In the genomic region with DNA sequence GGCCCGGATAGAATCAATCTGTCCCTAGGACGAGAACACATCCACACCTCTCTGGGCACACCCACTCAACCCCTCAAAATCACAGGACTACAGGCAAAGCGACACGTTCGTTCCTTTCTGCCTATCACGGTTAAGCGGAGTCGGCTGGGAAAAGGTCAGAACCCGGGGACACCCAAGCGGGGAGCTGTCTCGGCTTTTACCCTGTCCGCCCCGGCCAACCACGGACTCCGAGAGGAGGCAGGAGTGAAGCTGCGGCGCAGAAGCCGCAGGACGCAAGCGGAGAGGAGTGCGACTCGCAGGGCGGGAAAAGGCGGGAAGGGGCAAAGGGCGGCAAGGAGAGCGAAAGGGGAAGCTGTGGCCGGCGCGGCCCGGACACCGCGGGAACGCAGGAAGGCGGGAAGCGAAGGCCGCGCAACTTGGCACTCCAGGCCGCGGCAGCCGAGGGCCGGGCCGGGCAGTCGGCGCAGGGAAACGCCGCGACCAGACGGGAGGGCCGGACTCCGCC, we compare ENCODE assay signal across 8 mouse cellular contexts. TPM values are rescaled to one million over a fixed set of nuclear protein-coding genes. Genes with fewer than 3 reads are reported as not detected.
DNase-seq lines count a peak whose midpoint lies in the region; ATAC-seq and TF ChIP-seq lines count a peak whose summit lies in the region.

No protein-coding gene starts in this region.

- TF ChIP-seq CTCF in left cerebral cortex, adult 2 months (IDR thresholded peaks at IDR 0.05): no peak

- H3K4me2 ChIP-seq in forebrain, embryonic 14.5 days (ENCODE audit: low read length): peak overlapping the region; percentile 95
- peak overlapping the region; percentile 95 for H3K4me2 ChIP-seq in midbrain, embryonic 13.5 days (replicated peaks)

- peak overlapping the region; percentile 88 for H3K9ac ChIP-seq in forebrain, embryonic 14.5 days (ENCODE audit: low read length)
- peak overlapping the region; percentile 91 for H3K9ac ChIP-seq in midbrain, embryonic 13.5 days (replicated peaks)

- WGBS in forebrain, embryonic 14.5 days: under 1% methylated on average over 50 of the region's 50 CpGs
- WGBS in midbrain, embryonic 13.5 days: 0% methylated on average over 49 of the region's 50 CpGs

- H3K36me3 ChIP-seq in forebrain, embryonic 14.5 days (ENCODE audit: control insufficient read depth, insufficient read depth, low read length): peaks cover 15% of the 10 kb centered on the region
- peaks cover 14% of the 10 kb centered on the region for H3K36me3 ChIP-seq in midbrain, embryonic 13.5 days

- peak; percentile 5 for ATAC-seq in activated CD4-positive, CD25-positive, alpha-beta regulatory T cell, adult 4 months
- no peak; the same call in 1 of the 2 replicates for ATAC-seq in forebrain, embryonic 14.5 days
- peak; percentile 77 for ATAC-seq in midbrain, embryonic 13.5 days

- H3K4me1 ChIP-seq in forebrain, embryonic 14.5 days (ENCODE audit: control insufficient read depth, insufficient read depth, low read length): peaks cover 16% of the 10 kb centered on the region
- peaks cover 32% of the 10 kb centered on the region for H3K4me1 ChIP-seq in midbrain, embryonic 13.5 days (replicated peaks)

- peak overlapping the region; percentile 83 for H3K4me3 ChIP-seq in left cerebral cortex, adult 2 months
- peak overlapping the region; percentile 94 for H3K4me3 ChIP-seq in forebrain, embryonic 14.5 days (ENCODE audit: low read depth, low read length)
- peak overlapping the region; percentile 98 for H3K4me3 ChIP-seq in midbrain, embryonic 13.5 days (replicated peaks)

- no peaks in the 10 kb centered on the region for H3K27me3 ChIP-seq in forebrain, embryonic 14.5 days (replicated peaks; ENCODE audit: control insufficient read depth, insufficient read depth, low read length)
- no peaks in the 10 kb centered on the region for H3K27me3 ChIP-seq in midbrain, embryonic 13.5 days

- H3K9me3 ChIP-seq in forebrain, embryonic 14.5 days (replicated peaks; ENCODE audit: control insufficient read depth, low read length): no peaks in the 10 kb centered on the region
- H3K9me3 ChIP-seq in midbrain, embryonic 13.5 days: no peaks in the 10 kb centered on the region

- intact Hi-C loops in left cerebral cortex, adult 2 months (cut with DNase I): loop anchor here (1.0 kb wide), 2 partner anchors 18 to 53 kb away; partner anchors contain the start of gene Fitm2
- intact Hi-C loops in left cerebral cortex, postnatal 36 days (cut with DNase I): loop anchor here (5.0 kb wide), 1 partner anchor 487 kb away; the partner anchor contains the start of gene Srsf6

- H3K27ac ChIP-seq in left cerebral cortex, adult 2 months: peak overlapping the region; percentile 66
- H3K27ac ChIP-seq in forebrain, embryonic 14.5 days (ENCODE audit: low read depth, low read length): peak overlapping the region; percentile 44; the same call in 1 of the 2 replicates
- peak overlapping the region; percentile 74 for H3K27ac ChIP-seq in midbrain, embryonic 13.5 days

- no peak for DNase-seq in left cerebral cortex, adult 2 months (ENCODE audit: extremely low spot score in 1 of 2, low spot score in 2 of 2)
- DNase-seq in left cerebral cortex, postnatal 36 days (ENCODE audit: low spot score in 2 of 2): no peak
- no peak for DNase-seq in forebrain, embryonic 14.5 days (ENCODE audit: low spot score)
- DNase-seq in kidney, postnatal 4 days: peak; percentile 68 to 82
- DNase-seq in cerebellum, postnatal 36 days: no peak
- DNase-seq in left cerebral cortex, adult 9 months (ENCODE audit: low spot score in 2 of 2): no peak

RNA-seq across cellular contexts. Expression of gene Oser1, which starts 5.6 kb away (rescaled TPM):
- 10 to 100 TPM; 20.7 to 23.8 TPM for total RNA-seq in left cerebral cortex, adult 2 months (2021)
- total RNA-seq in left cerebral cortex, postnatal 36 days (2021): 10 to 100 TPM; 24.3 to 25.0 TPM
- 100 to 1,000 TPM; 107 to 116 TPM for polyA plus RNA-seq in activated CD4-positive, CD25-positive, alpha-beta regulatory T cell, adult 4 months (2017; shearing (Covaris generic))
- polyA plus RNA-seq in forebrain, embryonic 14.5 days (2014; fragmentation: Nextera tagmentation; extraction: Ambion mirVana): 83.6 and 90.3 TPM in 2 replicates
- 77.3 and 79.4 TPM in 2 replicates for polyA plus RNA-seq in midbrain, embryonic 13.5 days (2015; fragmentation: Nextera tagmentation; extraction: Ambion mirVana)

RNA-seq across cellular contexts. Expression of gene Gdap1l1, which starts 19.4 kb away (rescaled TPM):
- 10 to 100 TPM; 67.7 to 70.7 TPM for total RNA-seq in left cerebral cortex, adult 2 months (2021)
- total RNA-seq in left cerebral cortex, postnatal 36 days (2021): 10 to 100 TPM; 72.6 to 73.9 TPM
- not detected for polyA plus RNA-seq in activated CD4-positive, CD25-positive, alpha-beta regulatory T cell, adult 4 months (2017; shearing (Covaris generic))
- 107 and 113 TPM in 2 replicates for polyA plus RNA-seq in forebrain, embryonic 14.5 days (2014; fragmentation: Nextera tagmentation; extraction: Ambion mirVana)
- 114 and 121 TPM in 2 replicates for polyA plus RNA-seq in midbrain, embryonic 13.5 days (2015; fragmentation: Nextera tagmentation; extraction: Ambion mirVana)

RNA-seq across cellular contexts. Expression of gene Jph2, which starts 21.1 kb away (rescaled TPM):
- under 1 TPM; 0.63 to 0.81 TPM for total RNA-seq in left cerebral cortex, adult 2 months (2021)
- total RNA-seq in left cerebral cortex, postnatal 36 days (2021): under 1 TPM; 0.49 to 0.59 TPM
- not detected for polyA plus RNA-seq in activated CD4-positive, CD25-positive, alpha-beta regulatory T cell, adult 4 months (2017; shearing (Covaris generic))
- 0.08 and 0.15 TPM in 2 replicates for polyA plus RNA-seq in forebrain, embryonic 14.5 days (2014; fragmentation: Nextera tagmentation; extraction: Ambion mirVana)
- polyA plus RNA-seq in midbrain, embryonic 13.5 days (2015; fragmentation: Nextera tagmentation; extraction: Ambion mirVana): 0.13 and 0.31 TPM in 2 replicates

RNA-seq across cellular contexts. Expression of gene Fitm2, which starts 53.5 kb away (rescaled TPM):
- total RNA-seq in left cerebral cortex, adult 2 months (2021): 10 to 100 TPM; 19.2 to 20.2 TPM
- total RNA-seq in left cerebral cortex, postnatal 36 days (2021): 10 to 100 TPM; 18.8 to 19.3 TPM
- polyA plus RNA-seq in activated CD4-positive, CD25-positive, alpha-beta regulatory T cell, adult 4 months (2017; shearing (Covaris generic)): 1 to 10 TPM; 2.0 to 2.4 TPM
- polyA plus RNA-seq in forebrain, embryonic 14.5 days (2014; fragmentation: Nextera tagmentation; extraction: Ambion mirVana): 8.6 and 10.4 TPM in 2 replicates
- polyA plus RNA-seq in midbrain, embryonic 13.5 days (2015; fragmentation: Nextera tagmentation; extraction: Ambion mirVana): 12.1 and 12.7 TPM in 2 replicates

Comparison
In these comparisons a context has a peak if more than half of its experiments do, and no peak if none do; other contexts are left out.
1. DNase-seq: peak in kidney, postnatal 4 days (2 of 2); none in left cerebral cortex, adult 2 months (0 of 2), left cerebral cortex, postnatal 36 days (0 of 2), forebrain, embryonic 14.5 days (single experiment), cerebellum, postnatal 36 days (0 of 2) and left cerebral cortex, adult 9 months (0 of 2).
2. RNA of gene Gdap1l1, which starts 19.4 kb away (polyA plus RNA-seq): 114 to 121 TPM in midbrain, embryonic 13.5 days and 107 to 113 TPM in forebrain, embryonic 14.5 days; not detected in activated CD4-positive, CD25-positive, alpha-beta regulatory T cell, adult 4 months; every median in the first group is over 100 times any median in the second.
3. Peak in every context shown above with its lines, with median percentiles within 50 percentile points of each other: H3K27ac ChIP-seq and H3K4me3 ChIP-seq.